Mouse (Mus musculus): ENCODE results near the gene Tanc1. TPM values are rescaled to one million over a fixed set of nuclear protein-coding genes. Genes with fewer than 3 reads are reported as not detected.

Gene Tanc1
- total and polyA plus RNA-seq, 2 experiments from 2014 or later = 2.7 to 7.3 TPM

GRCm38 (mm10) chr2:59637040-59637785 is 25.4 kb downstream of the Tanc1 start:
- WGBS = 94% methylated on average over 18 of the region's 18 CpGs
- Histone ChIP-seq H3K27ac (ENCODE audit: low read depth, low read length) (no peak overlapping the region), H3K9ac (replicated peaks; ENCODE audit: low read length, poor library complexity, severe bottlenecking) (no peak overlapping the region), H3K36me3 (ENCODE audit: insufficient read depth, low read length) (no peaks in the 10 kb centered on the region), H3K4me1 (ENCODE audit: insufficient read depth, low read length) (no peaks in the 10 kb centered on the region), H3K27me3 (ENCODE audit: insufficient read depth, low read length) (no peaks in the 10 kb centered on the region), H3K4me2 (ENCODE audit: low read depth, low read length, poor library complexity, severe bottlenecking) (no peak overlapping the region), H3K9me3 (ENCODE audit: low read length) (no peaks in the 10 kb centered on the region), H3K4me3 (ENCODE audit: low read depth, low read length) (no peak overlapping the region)
- DNase-seq (ENCODE audit: low spot score) = no peak
- no peak for ATAC-seq (ENCODE audit: low FRiP score)
- TF ChIP-seq CTCF (IDR thresholded peaks at IDR 0.05) = no peak

GRCm38 (mm10) chr2:59642722-59643121 is 30.9 kb downstream of the Tanc1 start:
- H3K27ac ChIP-seq (ENCODE audit: low read depth, low read length) = no peak overlapping the region
- DNase-seq (ENCODE audit: low spot score) (no peak), ATAC-seq (ENCODE audit: low FRiP score) (no peak)
- no peak overlapping the region for H3K4me3 ChIP-seq (ENCODE audit: low read depth, low read length)
- H3K9ac ChIP-seq (replicated peaks; ENCODE audit: low read length, poor library complexity, severe bottlenecking) = no peak overlapping the region
- no peak overlapping the region for H3K4me2 ChIP-seq (ENCODE audit: low read depth, low read length, poor library complexity, severe bottlenecking)
- no peak for TF ChIP-seq CTCF (IDR thresholded peaks at IDR 0.05)
- H3K27me3 ChIP-seq (ENCODE audit: insufficient read depth, low read length) = peaks cover 14% of the 10 kb centered on the region
- H3K36me3 ChIP-seq (ENCODE audit: insufficient read depth, low read length) = no peaks in the 10 kb centered on the region
- H3K4me1 ChIP-seq (ENCODE audit: insufficient read depth, low read length) = no peaks in the 10 kb centered on the region
- no peaks in the 10 kb centered on the region for H3K9me3 ChIP-seq (ENCODE audit: low read length)
- 86% methylated on average over 8 of the region's 8 CpGs for WGBS

GRCm38 (mm10) chr2:59644816-59645215 is 33.0 kb downstream of the Tanc1 start:
- H3K4me3 ChIP-seq (ENCODE audit: low read depth, low read length) = no peak overlapping the region
- WGBS = 54% methylated on average over 5 of the region's 5 CpGs
- H3K9ac ChIP-seq (replicated peaks; ENCODE audit: low read length, poor library complexity, severe bottlenecking) = no peak overlapping the region
- ATAC-seq (ENCODE audit: low FRiP score) (no peak), DNase-seq (ENCODE audit: low spot score) (no peak)
- no peaks in the 10 kb centered on the region for H3K4me1 ChIP-seq (ENCODE audit: insufficient read depth, low read length)
- H3K36me3 ChIP-seq (ENCODE audit: insufficient read depth, low read length) = no peaks in the 10 kb centered on the region
- H3K9me3 ChIP-seq (ENCODE audit: low read length) = no peaks in the 10 kb centered on the region
- no peak overlapping the region for H3K4me2 ChIP-seq (ENCODE audit: low read depth, low read length, poor library complexity, severe bottlenecking)
- TF ChIP-seq CTCF (IDR thresholded peaks at IDR 0.05) = no peak
- peaks cover 19% of the 10 kb centered on the region for H3K27me3 ChIP-seq (ENCODE audit: insufficient read depth, low read length)
- H3K27ac ChIP-seq (ENCODE audit: low read depth, low read length) = no peak overlapping the region

GRCm38 (mm10) chr2:59645515-59645914 is 33.7 kb downstream of the Tanc1 start:
- no peak for TF ChIP-seq CTCF (IDR thresholded peaks at IDR 0.05)
- H3K4me2 ChIP-seq (ENCODE audit: low read depth, low read length, poor library complexity, severe bottlenecking) = no peak overlapping the region
- H3K4me3 ChIP-seq (ENCODE audit: low read depth, low read length) = no peak overlapping the region
- no peaks in the 10 kb centered on the region for H3K36me3 ChIP-seq (ENCODE audit: insufficient read depth, low read length)
- H3K9me3 ChIP-seq (ENCODE audit: low read length) = no peaks in the 10 kb centered on the region
- no peak overlapping the region for H3K9ac ChIP-seq (replicated peaks; ENCODE audit: low read length, poor library complexity, severe bottlenecking)
- ATAC-seq (ENCODE audit: low FRiP score) = no peak; the same call in 1 of the 2 replicates
- WGBS = 63% methylated on average over 3 of the region's 3 CpGs
- no peaks in the 10 kb centered on the region for H3K4me1 ChIP-seq (ENCODE audit: insufficient read depth, low read length)
- no peak for DNase-seq (ENCODE audit: low spot score)
- H3K27ac ChIP-seq (ENCODE audit: low read depth, low read length) = no peak overlapping the region
- peaks cover 23% of the 10 kb centered on the region for H3K27me3 ChIP-seq (ENCODE audit: insufficient read depth, low read length)

GRCm38 (mm10) chr2:59646740-59647390 is 35.0 kb downstream of the Tanc1 start:
- Histone ChIP-seq H3K27me3 (ENCODE audit: insufficient read depth, low read length) (peaks cover 24% of the 10 kb centered on the region), H3K9me3 (ENCODE audit: low read length) (no peaks in the 10 kb centered on the region), H3K9ac (replicated peaks; ENCODE audit: low read length, poor library complexity, severe bottlenecking) (no peak overlapping the region), H3K4me1 (ENCODE audit: insufficient read depth, low read length) (no peaks in the 10 kb centered on the region), H3K36me3 (ENCODE audit: insufficient read depth, low read length) (no peaks in the 10 kb centered on the region), H3K4me3 (ENCODE audit: low read depth, low read length) (no peak overlapping the region), H3K27ac (ENCODE audit: low read depth, low read length) (no peak overlapping the region), H3K4me2 (ENCODE audit: low read depth, low read length, poor library complexity, severe bottlenecking) (no peak overlapping the region)
- TF ChIP-seq CTCF (IDR thresholded peaks at IDR 0.05) = no peak
- no peak for DNase-seq (ENCODE audit: low spot score)
- WGBS = 88% methylated on average over 20 of the region's 20 CpGs
- no peak for ATAC-seq (ENCODE audit: low FRiP score)

GRCm38 (mm10) chr2:59648444-59648843 is 36.6 kb downstream of the Tanc1 start:
- Histone ChIP-seq H3K9ac (replicated peaks; ENCODE audit: low read length, poor library complexity, severe bottlenecking) (no peak overlapping the region), H3K36me3 (ENCODE audit: insufficient read depth, low read length) (no peaks in the 10 kb centered on the region), H3K4me3 (ENCODE audit: low read depth, low read length) (no peak overlapping the region), H3K4me2 (ENCODE audit: low read depth, low read length, poor library complexity, severe bottlenecking) (peak overlapping the region; percentile 33; the same call in 1 of the 2 replicates), H3K27ac (ENCODE audit: low read depth, low read length) (no peak overlapping the region), H3K27me3 (ENCODE audit: insufficient read depth, low read length) (peaks cover 24% of the 10 kb centered on the region), H3K9me3 (ENCODE audit: low read length) (no peaks in the 10 kb centered on the region), H3K4me1 (ENCODE audit: insufficient read depth, low read length) (no peaks in the 10 kb centered on the region)
- ATAC-seq (ENCODE audit: low FRiP score) (no peak), DNase-seq (ENCODE audit: low spot score) (no peak)
- TF ChIP-seq CTCF (IDR thresholded peaks at IDR 0.05) = no peak
- WGBS = 22% methylated on average over 12 of the region's 12 CpGs

Data from midbrain, postnatal 0 days (tissue).